Mouse (Mus musculus) lung, embryonic 15.5 days (tissue): ENCODE measurements around the gene Mrpl58. TPM values are rescaled to one million over a fixed set of nuclear protein-coding genes. Genes with fewer than 3 reads are reported as not detected.

Source experiments
- ATAC-seq: fragments of 200-750 bp; cut with Nextera tagmentation; 2 replicates; pipeline ENCODE4 v1.8.0; 2017; ENCODE audit warnings: moderate number of reproducible peaks, borderline replicate concordance; ENCODE audit not compliant: low FRiP score, low TSS enrichment; ENCODE audit errors: extremely low read depth
- H3K27ac ChIP-seq: fragments of 300-500 bp; sonication (generic); 2 replicates; pipeline ENCODE4 v1.5.1; 2015; ENCODE audit warnings: moderate library complexity, mild to moderate bottlenecking, inconsistent platforms
- H3K27me3 ChIP-seq: fragments of 300-500 bp; sonication (generic); 2 replicates; pipeline ENCODE4 v1.6.1; 2015; ENCODE audit warnings: inconsistent platforms
- H3K36me3 ChIP-seq: fragments of 300-500 bp; sonication (generic); 2 replicates; pipeline ENCODE4 v1.6.1; 2015; ENCODE audit warnings: inconsistent platforms
- H3K4me1 ChIP-seq: fragments of 300-500 bp; sonication (generic); 2 replicates; pipeline ENCODE4 v1.6.1; 2015; ENCODE audit warnings: inconsistent platforms
- H3K4me2 ChIP-seq: fragments of 300-500 bp; sonication (generic); 2 replicates; pipeline ENCODE4 v1.6.1; 2015; ENCODE audit warnings: inconsistent platforms, mild to moderate bottlenecking, moderate library complexity
- H3K4me3 ChIP-seq: fragments of 300-500 bp; sonication (generic); 2 replicates; pipeline ENCODE4 v1.5.1; 2015; ENCODE audit warnings: mild to moderate bottlenecking, inconsistent platforms
- H3K9ac ChIP-seq: fragments of 300-500 bp; sonication (generic); 2 replicates; pipeline ENCODE4 v1.6.1; 2015; ENCODE audit warnings: inconsistent platforms
- H3K9me3 ChIP-seq: fragments of 300-500 bp; sonication (generic); 2 replicates; pipeline ENCODE4 v1.6.1; 2016; ENCODE audit warnings: inconsistent platforms
- WGBS: fragments of 180-500 bp; shearing (Covaris S2); methylation state at CpG from one replicate; pipeline ENCODE4 v1.1.7; 2015; 5-methylcytosine and 5-hydroxymethylcytosine counted together
- polyA plus RNA-seq: library from polyadenylated mRNA; unstranded; fragments of >200 nt; fragmentation: Nextera tagmentation; extraction: Ambion mirVana; gene quantifications from 2 replicates; pipeline ENCODE4 v1.2.1, GENCODE M21; 2015

Gene Mrpl58
- polyA plus RNA-seq, 1 experiment from 2014 or later: 204 TPM

DNA sequence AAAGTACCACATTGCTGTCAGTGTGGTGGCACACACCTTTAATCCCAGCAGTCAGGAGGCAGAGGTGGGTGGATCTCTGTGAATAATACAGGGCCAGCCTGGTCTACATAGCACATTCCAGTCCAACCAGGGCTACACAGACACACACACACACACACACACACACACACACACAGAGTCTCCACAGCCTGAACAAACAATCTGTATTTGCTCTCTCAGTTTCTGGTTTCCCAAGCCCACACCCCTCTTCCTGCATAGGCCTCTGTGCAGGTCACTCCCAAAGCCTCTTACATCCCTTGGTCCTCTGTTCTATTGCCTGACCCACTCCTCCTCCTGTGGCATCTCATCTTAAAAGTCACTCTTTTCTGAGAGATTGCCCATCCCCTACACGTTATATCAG lies 31.5 kb upstream of the Mrpl58 start:
- H3K4me1 ChIP-seq: peaks cover 19% of the 10 kb centered on the region
- no peak overlapping the region for H3K9ac ChIP-seq
- no peak overlapping the region for H3K4me2 ChIP-seq
- ATAC-seq: no peak
- H3K27me3 ChIP-seq: peaks cover 58% of the 10 kb centered on the region
- no peak overlapping the region for H3K27ac ChIP-seq
- no peaks in the 10 kb centered on the region for H3K9me3 ChIP-seq
- H3K36me3 ChIP-seq: no peaks in the 10 kb centered on the region
- 50% methylated on average over 1 of the region's 1 CpGs for WGBS
- H3K4me3 ChIP-seq: no peak overlapping the region

DNA sequence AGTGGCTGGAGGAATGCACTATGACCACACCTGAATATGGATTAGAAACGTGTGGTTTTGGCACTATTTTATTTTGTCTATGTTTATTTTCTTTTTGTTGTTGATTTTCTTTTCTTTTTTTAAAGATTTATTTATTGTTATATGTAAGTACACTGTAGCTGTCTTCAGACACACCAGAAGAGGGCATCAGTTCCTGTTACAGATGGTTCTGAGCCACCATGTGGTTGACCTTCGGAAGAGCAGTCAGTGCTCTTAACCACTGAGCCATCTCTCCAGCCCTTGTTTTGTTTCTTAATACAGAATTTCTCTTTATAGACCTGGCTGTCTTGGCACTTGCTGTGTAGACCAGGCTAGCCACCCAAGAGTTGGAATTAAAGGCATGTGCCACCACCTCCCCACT lies 30.8 kb upstream of the Mrpl58 start:
- no peaks in the 10 kb centered on the region for H3K9me3 ChIP-seq
- no peak overlapping the region for H3K4me3 ChIP-seq
- H3K4me1 ChIP-seq: peaks cover 12% of the 10 kb centered on the region
- H3K27ac ChIP-seq: no peak overlapping the region
- H3K9ac ChIP-seq: no peak overlapping the region
- no peak for ATAC-seq
- H3K4me2 ChIP-seq: no peak overlapping the region
- WGBS: 35% methylated on average over 2 of the region's 2 CpGs
- no peaks in the 10 kb centered on the region for H3K36me3 ChIP-seq
- peaks cover 51% of the 10 kb centered on the region for H3K27me3 ChIP-seq

DNA sequence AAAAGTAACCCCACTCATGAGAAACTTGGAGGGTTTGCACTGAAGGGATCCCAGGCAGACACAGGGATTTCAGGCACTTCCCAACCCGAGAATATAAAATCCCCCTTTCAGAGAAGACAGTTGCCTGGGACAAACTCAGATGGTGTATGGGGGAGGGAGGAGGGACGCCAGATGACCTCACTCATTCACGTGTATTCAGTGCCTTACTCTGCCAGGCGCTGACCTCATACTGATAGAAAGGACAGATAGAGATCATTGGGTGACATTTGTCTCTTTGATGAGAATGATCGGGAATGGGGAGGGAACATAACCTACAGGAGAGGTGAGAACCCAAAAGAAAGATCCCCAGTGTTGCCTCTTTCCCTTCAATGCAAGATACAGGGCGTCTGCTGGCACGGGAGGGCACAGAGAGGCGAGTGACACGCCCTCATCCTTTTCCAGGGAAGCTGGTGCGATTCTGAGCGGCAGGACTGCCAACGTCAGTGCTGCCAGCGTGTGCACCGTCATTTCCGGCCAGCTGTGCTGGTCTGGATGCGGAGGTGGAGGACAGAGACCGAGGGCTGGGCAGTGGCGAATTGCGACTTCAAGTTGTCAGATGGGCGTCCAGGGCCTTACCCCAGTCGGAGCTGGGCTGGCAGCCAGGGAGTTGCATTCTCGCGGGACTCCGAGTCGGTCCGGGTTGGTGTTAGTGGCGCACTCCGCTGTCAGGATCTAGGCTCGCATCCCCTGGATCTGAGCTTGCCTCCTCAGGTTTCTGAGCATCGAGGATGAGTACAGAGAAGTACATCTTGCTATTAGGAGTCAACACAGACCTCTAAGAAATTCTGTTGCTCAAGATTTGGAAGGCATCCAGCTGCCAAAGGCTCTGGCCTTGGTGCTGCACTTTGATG lies 29.5 kb upstream of the Mrpl58 start:
- Histone ChIP-seq H3K9ac (0 out of 2 replicates have a peak overlapping the region, but pooled peaks have one; percentile 18), H3K27ac (no peak overlapping the region), H3K27me3 (peaks cover 47% of the 10 kb centered on the region), H3K36me3 (no peaks in the 10 kb centered on the region), H3K4me1 (peaks cover 12% of the 10 kb centered on the region), H3K4me2 (peak overlapping the region; percentile 75), H3K4me3 (peak overlapping the region; percentile 31), H3K9me3 (no peaks in the 10 kb centered on the region)
- 1% methylated on average over 30 of the region's 30 CpGs for WGBS
- ATAC-seq: peak; percentile 60

DNA sequence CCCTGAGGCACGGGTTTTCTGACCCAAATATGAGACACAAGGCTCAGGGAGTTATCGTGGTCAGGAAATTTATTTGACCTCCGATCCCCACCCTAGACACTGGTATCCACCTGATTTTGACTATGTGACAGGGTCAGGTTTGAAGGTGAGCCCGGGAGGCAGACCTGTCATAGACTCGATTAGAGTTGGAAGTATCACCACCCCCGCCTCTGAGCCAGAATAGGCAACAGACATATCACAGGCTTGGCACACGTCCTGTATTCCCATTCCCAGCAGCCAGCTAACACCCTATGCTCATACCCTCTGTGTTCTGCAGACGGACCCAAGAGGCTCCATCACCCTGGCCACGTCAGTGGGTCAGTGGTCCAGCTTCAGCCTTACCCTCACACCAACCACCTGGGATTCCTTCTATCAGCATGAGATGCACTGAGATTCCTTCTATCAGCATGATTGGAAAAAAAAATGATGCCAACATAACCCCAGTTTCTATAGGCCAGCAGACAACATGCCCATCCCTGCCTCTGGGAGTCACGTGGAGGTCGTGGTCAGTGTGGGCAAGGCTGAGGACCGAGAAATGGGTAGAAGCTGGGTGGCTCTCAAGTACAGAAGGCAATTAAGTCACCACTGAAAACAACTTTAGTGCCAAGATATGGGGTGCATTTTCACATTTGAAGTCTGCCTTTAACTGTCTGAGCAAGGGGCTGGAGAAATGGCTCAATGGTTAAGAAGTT lies 28.7 kb upstream of the Mrpl58 start:
- Histone ChIP-seq H3K4me3 (peak overlapping the region; percentile 31; the same call in 1 of the 2 replicates), H3K27ac (no peak overlapping the region), H3K9me3 (no peaks in the 10 kb centered on the region), H3K4me2 (peak overlapping the region; percentile 75), H3K9ac (no peak overlapping the region), H3K36me3 (no peaks in the 10 kb centered on the region), H3K27me3 (peaks cover 40% of the 10 kb centered on the region), H3K4me1 (peaks cover 12% of the 10 kb centered on the region)
- ATAC-seq: no peak
- 56% methylated on average over 12 of the region's 12 CpGs for WGBS

DNA sequence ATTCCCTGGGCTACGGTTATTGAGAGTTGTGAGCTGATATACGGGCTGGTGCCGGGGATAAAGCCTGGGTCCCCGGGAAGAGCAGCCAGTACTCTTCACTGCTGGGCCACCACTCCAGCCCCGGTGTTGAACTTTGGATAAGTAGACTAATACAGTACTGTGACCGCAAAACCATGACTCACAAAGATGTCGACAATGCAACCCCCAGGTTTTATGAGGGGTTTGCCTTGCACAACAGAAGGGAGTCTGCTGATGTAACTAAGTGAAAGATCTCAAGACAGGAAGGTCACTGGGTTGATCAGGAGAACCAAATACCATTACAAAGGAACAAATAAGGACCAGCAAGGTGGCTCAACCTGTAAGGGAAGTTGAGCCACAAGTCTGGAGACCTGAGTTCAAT lies 26.8 kb upstream of the Mrpl58 start:
- WGBS: 59% methylated on average over 7 of the region's 7 CpGs
- Histone ChIP-seq H3K36me3 (no peaks in the 10 kb centered on the region), H3K4me1 (peaks cover 16% of the 10 kb centered on the region), H3K4me2 (no peak overlapping the region), H3K4me3 (no peak overlapping the region), H3K27ac (no peak overlapping the region), H3K27me3 (peaks cover 30% of the 10 kb centered on the region), H3K9me3 (no peaks in the 10 kb centered on the region), H3K9ac (no peak overlapping the region)
- no peak for ATAC-seq

DNA sequence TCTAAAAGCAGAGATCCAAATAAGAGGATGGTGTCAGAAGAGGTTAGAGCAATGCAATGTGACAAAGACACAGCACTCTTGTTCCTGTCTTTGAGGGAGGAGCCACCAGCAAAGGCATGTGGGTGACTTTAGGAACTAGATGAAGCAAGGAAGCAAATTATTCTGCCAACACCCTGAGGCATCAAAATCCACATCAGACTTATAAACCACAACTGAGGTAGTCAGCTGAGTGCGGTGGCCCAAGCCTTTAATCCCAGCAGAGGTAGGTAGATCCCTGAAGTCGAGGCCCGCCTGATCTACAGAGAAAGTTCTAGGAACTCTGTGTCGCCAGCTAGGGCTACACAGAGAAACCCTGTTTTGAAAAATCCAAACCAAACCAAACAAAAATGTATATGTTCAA lies 26.3 kb upstream of the Mrpl58 start:
- no peak overlapping the region for H3K27ac ChIP-seq
- 88% methylated on average over 4 of the region's 4 CpGs for WGBS
- ATAC-seq: no peak
- H3K36me3 ChIP-seq: no peaks in the 10 kb centered on the region
- H3K9ac ChIP-seq: no peak overlapping the region
- H3K4me2 ChIP-seq: no peak overlapping the region
- H3K9me3 ChIP-seq: no peaks in the 10 kb centered on the region
- peaks cover 30% of the 10 kb centered on the region for H3K27me3 ChIP-seq
- H3K4me1 ChIP-seq: peaks cover 17% of the 10 kb centered on the region
- H3K4me3 ChIP-seq: no peak overlapping the region

DNA sequence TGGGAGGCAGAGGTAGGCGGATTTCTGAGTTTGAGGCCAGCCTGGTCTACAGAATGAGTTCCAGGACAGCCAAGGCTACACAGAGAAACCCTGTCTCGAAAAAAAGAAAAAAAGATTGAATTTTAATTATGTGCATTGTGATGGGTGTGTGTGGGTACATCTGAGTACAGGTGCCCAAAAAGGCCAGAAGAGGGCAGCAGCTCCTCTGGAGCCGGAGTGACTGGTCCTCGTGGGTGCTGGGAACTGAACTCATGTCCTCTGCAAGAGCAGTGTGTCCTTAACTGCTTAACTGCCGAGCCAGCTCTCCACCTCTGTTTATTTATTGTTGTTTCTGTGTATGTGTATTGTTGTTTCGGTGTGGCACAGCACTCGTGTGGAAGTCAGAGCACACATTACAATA lies 25.7 kb upstream of the Mrpl58 start:
- no peak for ATAC-seq
- 74% methylated on average over 7 of the region's 7 CpGs for WGBS

DNA sequence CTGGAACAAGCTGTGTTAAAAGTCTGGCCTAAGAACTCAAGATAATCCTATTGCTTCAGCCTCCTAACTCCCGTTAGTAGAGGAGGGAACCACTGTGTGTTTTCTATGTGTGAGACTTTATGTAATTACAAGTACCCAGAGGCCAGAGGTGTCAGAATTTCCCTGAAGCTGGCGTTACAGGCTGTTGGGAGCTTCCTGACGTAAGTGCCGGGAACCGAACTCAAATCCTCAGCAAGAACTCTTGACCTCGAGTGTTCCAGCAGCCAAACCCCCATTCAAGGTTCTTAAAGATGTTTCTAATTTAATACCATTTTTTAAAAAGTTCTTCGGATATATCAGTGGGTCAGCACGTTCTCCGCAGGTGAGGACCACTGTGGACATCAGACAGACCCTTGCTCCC lies 22.3 kb upstream of the Mrpl58 start:
- peaks cover 36% of the 10 kb centered on the region for H3K4me1 ChIP-seq
- peak overlapping the region; percentile 82 for H3K4me2 ChIP-seq
- ATAC-seq: no peak
- H3K27me3 ChIP-seq: no peaks in the 10 kb centered on the region
- H3K9ac ChIP-seq: no peak overlapping the region; the same call in 1 of the 2 replicates
- peak overlapping the region; percentile 52; the same call in 1 of the 2 replicates for H3K27ac ChIP-seq
- no peaks in the 10 kb centered on the region for H3K36me3 ChIP-seq
- no peaks in the 10 kb centered on the region for H3K9me3 ChIP-seq
- 11% methylated on average over 9 of the region's 9 CpGs for WGBS
- peak overlapping the region; percentile 82 for H3K4me3 ChIP-seq

More for the DNA sequence above, 25.7 kb upstream of the Mrpl58 start:
- no peak overlapping the region for H3K4me2 ChIP-seq
- no peak overlapping the region for H3K9ac ChIP-seq
- no peak overlapping the region for H3K4me3 ChIP-seq
- H3K9me3 ChIP-seq: no peaks in the 10 kb centered on the region
- H3K36me3 ChIP-seq: no peaks in the 10 kb centered on the region
- H3K4me1 ChIP-seq: peaks cover 23% of the 10 kb centered on the region
- H3K27ac ChIP-seq: no peak overlapping the region
- peaks cover 30% of the 10 kb centered on the region for H3K27me3 ChIP-seq

DNA sequence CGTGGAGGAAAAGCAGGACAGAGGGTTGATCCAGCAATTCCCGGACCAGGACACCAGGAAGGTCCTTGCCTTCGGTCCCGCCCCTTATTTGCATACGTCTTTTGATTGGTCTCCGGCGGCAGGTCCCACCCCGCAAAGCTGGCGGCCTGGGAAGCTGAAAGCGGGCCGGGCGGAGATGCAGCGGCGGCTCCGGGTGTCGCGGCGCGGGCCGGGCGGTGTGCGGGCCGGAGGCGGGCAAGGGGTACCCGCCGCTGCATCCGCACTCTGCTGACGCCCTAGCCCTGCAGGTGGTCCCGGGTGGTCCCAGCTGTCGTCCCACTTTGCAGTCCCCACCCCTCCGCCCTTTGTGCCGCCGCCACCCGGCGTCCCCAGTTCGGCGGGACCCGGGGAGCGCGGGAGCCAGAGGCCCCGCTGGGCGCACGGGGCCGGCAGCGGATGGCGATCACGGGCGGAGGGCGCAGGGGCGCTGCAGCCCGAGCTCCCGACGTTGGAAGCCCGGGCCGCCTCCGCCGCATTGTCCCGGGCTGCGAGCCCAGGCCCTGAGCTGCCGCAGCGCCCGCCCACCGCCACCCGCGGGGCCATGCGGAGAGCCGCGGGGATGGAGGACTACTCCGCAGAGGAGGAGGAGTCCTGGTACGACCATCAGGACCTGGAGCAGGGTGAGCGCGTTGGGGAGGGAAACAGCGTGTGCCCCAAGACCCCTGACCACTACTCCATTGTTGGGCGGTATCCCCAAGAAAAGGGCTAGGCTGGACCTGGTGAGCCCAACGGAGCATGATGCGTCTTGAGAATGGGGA lies 21.6 kb upstream of the Mrpl58 start, which contains the start of gene Cdr2l:
Gene Cdr2l, plus strand, starts transcription at position 174 of the 797 bp plus-strand sequence.
- no peaks in the 10 kb centered on the region for H3K9me3 ChIP-seq
- H3K4me2 ChIP-seq: peak within 1 kb of the TSS; percentile 82
- no peaks in the 10 kb centered on the region for H3K27me3 ChIP-seq
- peak within 1 kb of the TSS; percentile 84 for H3K27ac ChIP-seq
- H3K4me3 ChIP-seq: peak within 1 kb of the TSS; percentile 82
- H3K9ac ChIP-seq: peak within 1 kb of the TSS; percentile 82
- H3K4me1 ChIP-seq: peaks cover 36% of the 10 kb centered on the region
- no peaks in the 10 kb centered on the region for H3K36me3 ChIP-seq
- under 1% methylated on average over 73 of the region's 76 CpGs for WGBS
- ATAC-seq: peak; percentile 90

DNA sequence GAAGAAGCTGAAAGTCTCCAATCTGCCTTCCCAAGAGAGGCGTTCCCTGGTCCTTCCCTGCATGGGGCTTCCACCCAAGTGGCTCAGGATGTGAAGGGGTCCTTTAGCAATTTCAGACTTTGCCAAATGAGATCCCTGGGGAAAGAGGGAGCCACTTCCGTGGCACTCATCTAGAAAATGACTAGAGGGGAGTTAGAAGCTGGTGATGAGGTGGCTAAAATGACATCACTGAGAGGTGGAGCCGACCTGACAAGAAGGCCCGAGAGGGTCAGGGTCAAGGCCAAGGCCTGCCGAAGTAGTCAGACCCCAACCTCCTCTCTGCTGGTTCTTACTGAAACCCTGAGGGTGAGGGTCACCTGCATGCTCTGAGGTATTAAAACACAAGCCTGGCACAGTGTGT lies 20.7 kb upstream of the Mrpl58 start:
- WGBS: 9% methylated on average over 5 of the region's 5 CpGs
- H3K27ac ChIP-seq: peak overlapping the region; percentile 84

DNA sequence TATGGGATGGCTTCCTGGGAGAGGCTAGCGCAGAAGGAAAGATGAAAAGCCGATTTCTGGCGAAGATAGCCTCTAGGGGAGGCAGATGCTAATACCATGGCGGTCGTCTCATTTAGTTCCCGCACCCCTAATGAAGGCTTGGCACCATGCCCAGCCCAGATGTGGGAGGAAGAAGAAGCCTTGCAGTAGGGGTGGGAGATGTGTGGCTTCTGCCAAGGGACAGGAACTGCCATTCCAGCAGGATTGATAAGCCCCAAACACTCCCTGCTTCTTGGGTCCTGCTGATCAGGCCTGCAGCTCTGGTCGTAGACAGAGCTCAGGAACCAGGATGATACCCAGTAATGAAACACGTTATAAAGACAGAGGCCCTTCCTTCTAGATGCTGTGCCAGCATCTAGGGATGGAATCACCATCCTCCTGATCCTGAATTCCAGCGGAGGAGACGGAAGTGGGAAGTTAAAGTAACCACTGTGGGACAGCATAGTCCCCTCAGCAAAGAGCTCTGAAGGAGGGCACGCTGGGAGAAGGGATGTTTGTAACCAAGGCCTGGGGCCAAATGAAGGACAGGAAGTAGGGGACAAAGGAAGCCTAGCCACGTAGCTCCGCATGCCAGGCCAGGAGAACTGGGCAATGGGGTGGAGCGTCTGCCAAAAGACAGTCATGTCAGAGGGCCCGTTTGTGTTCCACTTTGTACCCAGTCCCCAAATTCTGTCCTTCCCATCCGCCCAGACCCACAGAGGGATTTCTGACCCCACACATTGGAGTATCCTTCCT lies 19.7 kb upstream of the Mrpl58 start:
- peak overlapping the region; percentile 74 for H3K27ac ChIP-seq
- 0 out of 2 replicates have a peak overlapping the region, but pooled peaks have one; percentile 82 for H3K4me3 ChIP-seq
- no peaks in the 10 kb centered on the region for H3K27me3 ChIP-seq
- peaks cover 36% of the 10 kb centered on the region for H3K4me1 ChIP-seq
- peak overlapping the region; percentile 82 for H3K4me2 ChIP-seq
- no peaks in the 10 kb centered on the region for H3K9me3 ChIP-seq
- WGBS: 37% methylated on average over 16 of the region's 16 CpGs
- H3K36me3 ChIP-seq: no peaks in the 10 kb centered on the region
- no peak for ATAC-seq
- no peak overlapping the region for H3K9ac ChIP-seq

More for the DNA sequence above, 20.7 kb upstream of the Mrpl58 start:
- no peak for ATAC-seq
- H3K9me3 ChIP-seq: no peaks in the 10 kb centered on the region
- H3K9ac ChIP-seq: peak overlapping the region; percentile 82
- H3K27me3 ChIP-seq: no peaks in the 10 kb centered on the region
- H3K4me3 ChIP-seq: peak overlapping the region; percentile 82
- H3K36me3 ChIP-seq: no peaks in the 10 kb centered on the region
- H3K4me2 ChIP-seq: peak overlapping the region; percentile 82
- peaks cover 36% of the 10 kb centered on the region for H3K4me1 ChIP-seq
